ENCODE assay signal across 11 mouse cellular contexts in genomic region chr3:49867951-49868584, GRCm38 (mm10).
A peak's percentile ranks its signal among the peaks of the same experiment; 100 is the strongest.
DNase-seq lines count a peak whose midpoint lies in the region; ATAC-seq lines count a peak whose summit lies in the region.
"Had no signal": no experiment of that assay in that cellular context is flagged by ENCODE, and none has a peak within 500 bp of the region (broad histone marks: within the 10 kb centered on the region; RNA-seq: fewer than 3 reads in every experiment).

No protein-coding gene starts in this region.

- H3K4me2 ChIP-seq in kidney, embryonic 14.5 days (replicated peaks; ENCODE audit: low read depth, low read length) = no peak overlapping the region
- H3K4me2 ChIP-seq in forebrain, embryonic 15.5 days (replicated peaks) = no peak overlapping the region
- H3K4me2 ChIP-seq in limb, embryonic 13.5 days (replicated peaks) = no peak overlapping the region
- no peak overlapping the region for H3K4me2 ChIP-seq in liver, embryonic 12.5 days

- no peaks in the 10 kb centered on the region for H3K27me3 ChIP-seq in kidney, embryonic 14.5 days (ENCODE audit: control insufficient read depth, insufficient read depth, low read length)
- no peaks in the 10 kb centered on the region for H3K27me3 ChIP-seq in forebrain, embryonic 15.5 days
- H3K27me3 ChIP-seq in limb, embryonic 13.5 days = no peaks in the 10 kb centered on the region
- no peaks in the 10 kb centered on the region for H3K27me3 ChIP-seq in liver, embryonic 12.5 days (replicated peaks)

- peak overlapping the region; percentile 34; the same call in 1 of the 2 replicates for H3K27ac ChIP-seq in kidney, embryonic 14.5 days (ENCODE audit: low read depth, low read length)
- H3K27ac ChIP-seq in forebrain, embryonic 15.5 days (replicated peaks) = no peak overlapping the region
- peak overlapping the region; percentile 61; the same call in 1 of the 2 replicates for H3K27ac ChIP-seq in limb, embryonic 13.5 days
- no peak overlapping the region for H3K27ac ChIP-seq in liver, embryonic 12.5 days
- H3K27ac ChIP-seq: heart, adult 2 months; macrophage had no signal

- no peak for DNase-seq in kidney, postnatal 36 days
- peak; percentile 42 for DNase-seq in retina, embryonic 14.5 days (ENCODE audit: low spot score)
- DNase-seq in urinary bladder, postnatal 4 days (ENCODE audit: low spot score in 2 of 2) = no peak
- no peak for DNase-seq in layer of hippocampus, adult 8-10 months (ENCODE audit: low spot score in 2 of 2)
- DNase-seq: heart, adult 2 months; right cerebral cortex, adult 18-20 months had no signal

- ATAC-seq in kidney, embryonic 14.5 days (ENCODE audit: low FRiP score, low TSS enrichment) = peak; percentile 60; the same call in 1 of the 2 replicates
- ATAC-seq in forebrain, embryonic 15.5 days (replicated peaks) = peak; percentile 15; the same call in 1 of the 2 replicates
- peak; percentile 17; the same call in 1 of the 2 replicates for ATAC-seq in limb, embryonic 13.5 days (ENCODE audit: low FRiP score, low read depth)
- no peak for ATAC-seq in liver, embryonic 12.5 days

- no peaks in the 10 kb centered on the region for H3K36me3 ChIP-seq in kidney, embryonic 14.5 days (ENCODE audit: control insufficient read depth, insufficient read depth, low read length)
- H3K36me3 ChIP-seq in forebrain, embryonic 15.5 days = no peaks in the 10 kb centered on the region
- no peaks in the 10 kb centered on the region for H3K36me3 ChIP-seq in limb, embryonic 13.5 days
- H3K36me3 ChIP-seq in liver, embryonic 12.5 days = no peaks in the 10 kb centered on the region

- no peaks in the 10 kb centered on the region for H3K9me3 ChIP-seq in kidney, embryonic 14.5 days (ENCODE audit: control insufficient read depth, low read length)
- H3K9me3 ChIP-seq in forebrain, embryonic 15.5 days = no peaks in the 10 kb centered on the region
- no peaks in the 10 kb centered on the region for H3K9me3 ChIP-seq in limb, embryonic 13.5 days
- H3K9me3 ChIP-seq in liver, embryonic 12.5 days (replicated peaks) = no peaks in the 10 kb centered on the region

- no peak overlapping the region for H3K9ac ChIP-seq in kidney, embryonic 14.5 days (ENCODE audit: low read depth, low read length)
- no peak overlapping the region for H3K9ac ChIP-seq in forebrain, embryonic 15.5 days (replicated peaks)
- no peak overlapping the region for H3K9ac ChIP-seq in limb, embryonic 13.5 days
- no peak overlapping the region for H3K9ac ChIP-seq in liver, embryonic 12.5 days

- 22% methylated on average over 4 of the region's 4 CpGs for WGBS in kidney, embryonic 14.5 days
- 4% methylated on average over 4 of the region's 4 CpGs for WGBS in forebrain, embryonic 15.5 days
- 22% methylated on average over 4 of the region's 4 CpGs for WGBS in limb, embryonic 13.5 days
- 58% methylated on average over 4 of the region's 4 CpGs for WGBS in liver, embryonic 12.5 days (ENCODE audit: insufficient replicate concordance)

- peaks cover 15% of the 10 kb centered on the region; the same call in 1 of the 2 replicates for H3K4me1 ChIP-seq in kidney, embryonic 14.5 days (ENCODE audit: control insufficient read depth, insufficient read depth, low read length)
- peaks cover 20% of the 10 kb centered on the region for H3K4me1 ChIP-seq in forebrain, embryonic 15.5 days
- peaks cover 47% of the 10 kb centered on the region for H3K4me1 ChIP-seq in limb, embryonic 13.5 days
- H3K4me1 ChIP-seq in liver, embryonic 12.5 days = no peaks in the 10 kb centered on the region

- H3K4me3 ChIP-seq in kidney, embryonic 14.5 days (ENCODE audit: low read length) = no peak overlapping the region
- H3K4me3 ChIP-seq in forebrain, embryonic 15.5 days = no peak overlapping the region
- H3K4me3 ChIP-seq in limb, embryonic 13.5 days = no peak overlapping the region
- no peak overlapping the region for H3K4me3 ChIP-seq in liver, embryonic 12.5 days
- H3K4me3 ChIP-seq: heart, adult 2 months had no signal

Comparison
In these comparisons a context has a peak if more than half of its experiments do, and no peak if none do; other contexts are left out.
1. H3K27ac ChIP-seq: peak in kidney, embryonic 14.5 days (single experiment) and limb, embryonic 13.5 days (single experiment); none in forebrain, embryonic 15.5 days (single experiment) and liver, embryonic 12.5 days (single experiment).